Mouse (Mus musculus) spleen, adult 2 months (tissue): ENCODE data around the gene Dglucy. TPM values are rescaled to one million over a fixed set of nuclear protein-coding genes. Genes with fewer than 3 reads are reported as not detected.

Source experiments
- DNase-seq, 2 experiments: peaks; one replicate each; pipeline versions ENCODE4 v3.0.0 to v3.0.0-alpha.2; 2012 to 2021; ENCODE audit warnings: low spot score in 2 of 2, low read depth in 1 of 2
- H3K27ac ChIP-seq: fragments of 200-500 bp; 2 replicates; pipeline ENCODE4 v1.5.1; 2012; ENCODE audit warnings: low read length, inconsistent platforms; ENCODE audit not compliant: insufficient read depth
- H3K27me3 ChIP-seq: fragments of 200-500 bp; 2 replicates; pipeline ENCODE4 v1.6.1; 2012; ENCODE audit warnings: mild to moderate bottlenecking, moderate library complexity, low read length, inconsistent platforms; ENCODE audit not compliant: control insufficient read depth, insufficient read depth
- H3K36me3 ChIP-seq: fragments of 200-500 bp; 2 replicates; pipeline ENCODE4 v1.6.1; 2012; ENCODE audit warnings: mild to moderate bottlenecking, low read length, inconsistent platforms; ENCODE audit not compliant: control insufficient read depth, insufficient read depth
- H3K4me1 ChIP-seq: fragments of 200-500 bp; 2 replicates; pipeline ENCODE4 v1.6.1; 2011; ENCODE audit warnings: inconsistent platforms; ENCODE audit not compliant: control insufficient read depth, insufficient read depth, insufficient read length
- H3K4me3 ChIP-seq: fragments of 200-500 bp; 2 replicates; pipeline ENCODE4 v1.5.1; 2011; ENCODE audit warnings: mild to moderate bottlenecking, inconsistent platforms; ENCODE audit not compliant: insufficient read depth, insufficient read length; ENCODE audit errors: extremely low read depth
- CTCF ChIP-seq: fragments of 200-500 bp; IDR thresholded peaks from 2 replicates; pipeline ENCODE4 v1.5.1; 2011; ENCODE audit warnings: mild to moderate bottlenecking, inconsistent platforms; ENCODE audit not compliant: insufficient read depth, insufficient read length, insufficient replicate concordance; ENCODE audit errors: extremely low read depth
- POLR2A ChIP-seq: fragments of 200-500 bp; IDR thresholded peaks from 2 replicates; pipeline ENCODE4 v1.6.1; 2011; ENCODE audit warnings: low read depth, low read length, inconsistent platforms
- WGBS: fragments of 180-500 bp; shearing (Covaris S2); methylation state at CpG from one replicate; pipeline ENCODE4 v1.1.7; 2018; 5-methylcytosine and 5-hydroxymethylcytosine counted together
- polyA plus RNA-seq: library from polyadenylated mRNA; depleted of rRNA; stranded (reverse); fragments of >200 nt; gene quantifications from 2 replicates; pipeline ENCODE4 v1.2.3, GENCODE M21; 2012

Dglucy gene
- polyA plus RNA-seq, 1 experiment: 5.2 TPM

GRCm38 (mm10) chr12:100770765-100771164, 8.1 kb upstream of the Dglucy start:
- Histone ChIP-seq H3K4me1 (peaks cover 9% of the 10 kb centered on the region; the same call in 1 of the 2 replicates), H3K27ac (no peak overlapping the region), H3K27me3 (no peaks in the 10 kb centered on the region), H3K4me3 (no peak overlapping the region), H3K36me3 (no peaks in the 10 kb centered on the region)
- DNase-seq: no peak
- 85% methylated on average over 3 of the region's 3 CpGs for WGBS
- TF ChIP-seq CTCF (no peak), POLR2A (no peak)

- TF ChIP-seq POLR2A (no peak), CTCF (peak; percentile 40; the same call in 1 of the 2 replicates)
- Histone ChIP-seq H3K4me3 (no peak overlapping the region), H3K27ac (no peak overlapping the region), H3K4me1 (peaks cover 11% of the 10 kb centered on the region; the same call in 1 of the 2 replicates), H3K27me3 (no peaks in the 10 kb centered on the region), H3K36me3 (no peaks in the 10 kb centered on the region)
- DNase-seq: no peak
- 21% methylated on average over 7 of the region's 7 CpGs for WGBS
Measured at GRCm38 (mm10) chr12:100772230-100772984, 6.5 kb upstream of the Dglucy start.

- DNase-seq: no peak
- Histone ChIP-seq H3K4me3 (no peak overlapping the region), H3K36me3 (no peaks in the 10 kb centered on the region), H3K27me3 (no peaks in the 10 kb centered on the region), H3K27ac (no peak overlapping the region), H3K4me1 (peaks cover 18% of the 10 kb centered on the region; the same call in 1 of the 2 replicates)
- no peak for TF ChIP-seq POLR2A
- WGBS: 85% methylated on average over 7 of the region's 7 CpGs
Measured at GRCm38 (mm10) chr12:100774756-100775155, 4.1 kb upstream of the Dglucy start.

GRCm38 (mm10) chr12:100775291-100775690, 3.6 kb upstream of the Dglucy start:
- Histone ChIP-seq H3K27ac (no peak overlapping the region), H3K27me3 (no peaks in the 10 kb centered on the region), H3K4me1 (peaks cover 23% of the 10 kb centered on the region; the same call in 1 of the 2 replicates), H3K4me3 (no peak overlapping the region), H3K36me3 (no peaks in the 10 kb centered on the region)
- TF ChIP-seq POLR2A: no peak
- TF ChIP-seq CTCF: no peak
- no peak for DNase-seq

GRCm38 (mm10) chr12:100775911-100776581, 2.8 kb upstream of the Dglucy start:
- no peak for TF ChIP-seq CTCF
- no peak for TF ChIP-seq POLR2A
- Histone ChIP-seq H3K4me3 (no peak overlapping the region), H3K4me1 (peaks cover 25% of the 10 kb centered on the region; the same call in 1 of the 2 replicates), H3K27ac (peak overlapping the region; percentile 10; the same call in 1 of the 2 replicates), H3K36me3 (no peaks in the 10 kb centered on the region), H3K27me3 (no peaks in the 10 kb centered on the region)
- DNase-seq: no peak
- WGBS: 41% methylated on average over 8 of the region's 8 CpGs

- no peak for TF ChIP-seq CTCF
- no peak for TF ChIP-seq POLR2A
- no peaks in the 10 kb centered on the region for H3K36me3 ChIP-seq
- WGBS: 90% methylated on average over 6 of the region's 6 CpGs
- no peak overlapping the region for H3K4me3 ChIP-seq
- H3K27me3 ChIP-seq: no peaks in the 10 kb centered on the region
- peaks cover 25% of the 10 kb centered on the region; the same call in 1 of the 2 replicates for H3K4me1 ChIP-seq
- no peak overlapping the region for H3K27ac ChIP-seq
- no peak for DNase-seq
Measured at GRCm38 (mm10) chr12:100776991-100777390, 1.9 kb upstream of the Dglucy start.
